Comparison of ENCODE assay signal across 21 mouse cellular contexts in the genomic region with DNA sequence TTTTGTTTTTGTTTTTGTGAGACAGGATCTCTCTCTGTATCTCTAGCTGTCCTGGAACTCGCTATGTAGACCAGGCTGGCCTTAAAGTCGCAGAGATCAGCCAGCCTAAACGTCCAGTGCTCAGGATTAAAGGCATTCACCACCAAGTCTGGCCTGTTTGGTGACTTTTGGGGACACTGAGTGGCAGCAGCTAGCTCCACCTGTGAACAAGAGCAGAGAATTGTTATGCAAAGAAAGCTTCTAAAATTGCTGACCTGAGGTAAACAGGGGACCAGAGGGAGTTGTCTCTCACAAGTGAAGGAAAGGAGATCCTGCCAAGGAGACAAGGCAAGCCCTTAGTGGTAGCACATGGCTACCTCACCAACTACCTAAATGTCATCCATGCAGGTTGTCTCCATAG. TPM values are rescaled to one million over a fixed set of nuclear protein-coding genes. Genes with fewer than 3 reads are reported as not detected.
DNase-seq lines count a peak whose midpoint lies in the region; ATAC-seq lines count a peak whose summit lies in the region.
"Had no signal": no experiment of that assay in that cellular context is flagged by ENCODE, and none has a peak within 500 bp of the region (broad histone marks: within the 10 kb centered on the region; RNA-seq: fewer than 3 reads in every experiment).

No protein-coding gene starts in this region.

- H3K27ac ChIP-seq in forebrain, embryonic 11.5 days (ENCODE audit: low read depth, low read length) = no peak overlapping the region
- no peak overlapping the region for H3K27ac ChIP-seq in forebrain, embryonic 15.5 days (replicated peaks)
- H3K27ac ChIP-seq in intestine, embryonic 14.5 days (ENCODE audit: low read depth) = no peak overlapping the region
- H3K27ac ChIP-seq in intestine, embryonic 15.5 days = no peak overlapping the region
- no peak overlapping the region for H3K27ac ChIP-seq in neural tube, embryonic 15.5 days (replicated peaks)
- no peak overlapping the region for H3K27ac ChIP-seq in limb, embryonic 10.5 days
- H3K27ac ChIP-seq: embryonic facial prominence, embryonic 12.5 days; forebrain, embryonic 13.5 days; heart, adult 2 months had no signal

- no peaks in the 10 kb centered on the region for H3K9me3 ChIP-seq in forebrain, embryonic 11.5 days (ENCODE audit: control insufficient read depth, low read length)
- no peaks in the 10 kb centered on the region for H3K9me3 ChIP-seq in forebrain, embryonic 15.5 days
- H3K9me3 ChIP-seq in intestine, embryonic 14.5 days (ENCODE audit: control insufficient read depth, low read length) = no peaks in the 10 kb centered on the region
- no peaks in the 10 kb centered on the region for H3K9me3 ChIP-seq in intestine, embryonic 15.5 days
- H3K9me3 ChIP-seq in neural tube, embryonic 15.5 days (replicated peaks) = no peaks in the 10 kb centered on the region
- H3K9me3 ChIP-seq in limb, embryonic 10.5 days (replicated peaks) = no peaks in the 10 kb centered on the region
- H3K9me3 ChIP-seq: embryonic facial prominence, embryonic 12.5 days; forebrain, embryonic 13.5 days; heart, embryonic 12.5 days; hindbrain, embryonic 13.5 days had no signal

- DNase-seq in forebrain, embryonic 11.5 days (ENCODE audit: low spot score) = peak; percentile 31
- peak; percentile 21 for DNase-seq in intestine, embryonic 14.5 days (ENCODE audit: low spot score)
- peak; percentile 9 for DNase-seq in neural tube, embryonic 10.5 days (ENCODE audit: extremely low spot score, low spot score)
- peak; percentile 11 for DNase-seq in limb, embryonic 10.5 days (ENCODE audit: low spot score)
- no peak for DNase-seq in cerebellum, postnatal 10 days
- DNase-seq: adrenal gland, adult 2 months; adrenal gland, postnatal 25 days; cerebellum, adult 2 months; cerebellum, postnatal 14 days; embryo, embryonic 11 days; gastrocnemius, postnatal 10 days; heart, postnatal 4 days had no signal

- no peak overlapping the region for H3K4me3 ChIP-seq in forebrain, embryonic 11.5 days (ENCODE audit: low read depth, low read length)
- no peak overlapping the region for H3K4me3 ChIP-seq in forebrain, embryonic 15.5 days
- no peak overlapping the region for H3K4me3 ChIP-seq in intestine, embryonic 14.5 days (ENCODE audit: low read depth, low read length)
- H3K4me3 ChIP-seq in intestine, embryonic 15.5 days (replicated peaks) = no peak overlapping the region
- H3K4me3 ChIP-seq in neural tube, embryonic 15.5 days (replicated peaks) = no peak overlapping the region
- no peak overlapping the region for H3K4me3 ChIP-seq in limb, embryonic 10.5 days
- H3K4me3 ChIP-seq: embryonic facial prominence, embryonic 12.5 days; forebrain, embryonic 13.5 days; heart, adult 2 months; heart, embryonic 12.5 days; hindbrain, embryonic 13.5 days had no signal

- no peaks in the 10 kb centered on the region for H3K27me3 ChIP-seq in forebrain, embryonic 11.5 days (ENCODE audit: control insufficient read depth, insufficient read depth, low read length)
- no peaks in the 10 kb centered on the region for H3K27me3 ChIP-seq in forebrain, embryonic 15.5 days
- H3K27me3 ChIP-seq in intestine, embryonic 14.5 days (replicated peaks; ENCODE audit: control insufficient read depth, insufficient read depth, low read length) = 0 out of 2 replicates have a peak, but pooled peaks cover 4% of the 10 kb centered on the region
- H3K27me3 ChIP-seq in intestine, embryonic 15.5 days (replicated peaks) = no peaks in the 10 kb centered on the region; the same call in 1 of the 2 replicates
- no peaks in the 10 kb centered on the region for H3K27me3 ChIP-seq in neural tube, embryonic 15.5 days (replicated peaks)
- no peaks in the 10 kb centered on the region for H3K27me3 ChIP-seq in limb, embryonic 10.5 days (ENCODE audit: low read depth, poor library complexity, severe bottlenecking)
- H3K27me3 ChIP-seq: embryonic facial prominence, embryonic 12.5 days; forebrain, embryonic 13.5 days; heart, embryonic 12.5 days; hindbrain, embryonic 13.5 days had no signal

- no peak overlapping the region for H3K4me2 ChIP-seq in forebrain, embryonic 11.5 days (ENCODE audit: low read depth, low read length, severe bottlenecking)
- H3K4me2 ChIP-seq in forebrain, embryonic 15.5 days (replicated peaks) = no peak overlapping the region
- H3K4me2 ChIP-seq in intestine, embryonic 14.5 days (ENCODE audit: low read length) = no peak overlapping the region
- no peak overlapping the region for H3K4me2 ChIP-seq in intestine, embryonic 15.5 days (replicated peaks)
- no peak overlapping the region for H3K4me2 ChIP-seq in neural tube, embryonic 15.5 days
- H3K4me2 ChIP-seq: embryonic facial prominence, embryonic 12.5 days; forebrain, embryonic 13.5 days; heart, embryonic 12.5 days; hindbrain, embryonic 13.5 days had no signal

- H3K9ac ChIP-seq in forebrain, embryonic 11.5 days (ENCODE audit: low read length) = no peak overlapping the region
- no peak overlapping the region for H3K9ac ChIP-seq in forebrain, embryonic 15.5 days (replicated peaks)
- no peak overlapping the region for H3K9ac ChIP-seq in intestine, embryonic 14.5 days (ENCODE audit: low read length)
- no peak overlapping the region for H3K9ac ChIP-seq in intestine, embryonic 15.5 days
- H3K9ac ChIP-seq in neural tube, embryonic 15.5 days (replicated peaks) = no peak overlapping the region
- H3K9ac ChIP-seq: embryonic facial prominence, embryonic 12.5 days; forebrain, embryonic 13.5 days; heart, embryonic 12.5 days; hindbrain, embryonic 13.5 days had no signal

- WGBS in forebrain, embryonic 11.5 days = 64% methylated on average over 3 of the region's 3 CpGs
- WGBS in forebrain, embryonic 15.5 days = 69% methylated on average over 3 of the region's 3 CpGs
- 73% methylated on average over 3 of the region's 3 CpGs for WGBS in intestine, embryonic 14.5 days
- WGBS in intestine, embryonic 15.5 days = 68% methylated on average over 3 of the region's 3 CpGs
- WGBS in neural tube, embryonic 15.5 days = 85% methylated on average over 3 of the region's 3 CpGs
- WGBS in limb, embryonic 10.5 days = 73% methylated on average over 3 of the region's 3 CpGs

- ATAC-seq in forebrain, embryonic 11.5 days (replicated peaks; ENCODE audit: low FRiP score) = no peak
- ATAC-seq in forebrain, embryonic 15.5 days (replicated peaks) = no peak
- no peak for ATAC-seq in intestine, embryonic 14.5 days (replicated peaks; ENCODE audit: low FRiP score, low TSS enrichment, low read depth)
- no peak for ATAC-seq in intestine, embryonic 15.5 days
- ATAC-seq in neural tube, embryonic 15.5 days (ENCODE audit: low FRiP score) = no peak
- ATAC-seq: forebrain, embryonic 13.5 days; intestine, postnatal 0 days had no signal

- no peaks in the 10 kb centered on the region for H3K36me3 ChIP-seq in forebrain, embryonic 11.5 days (ENCODE audit: control insufficient read depth, insufficient read depth, low read length)
- no peaks in the 10 kb centered on the region for H3K36me3 ChIP-seq in forebrain, embryonic 15.5 days
- H3K36me3 ChIP-seq in intestine, embryonic 14.5 days (ENCODE audit: control insufficient read depth, insufficient read depth, low read length) = no peaks in the 10 kb centered on the region
- no peaks in the 10 kb centered on the region for H3K36me3 ChIP-seq in intestine, embryonic 15.5 days
- H3K36me3 ChIP-seq in neural tube, embryonic 15.5 days = no peaks in the 10 kb centered on the region
- no peaks in the 10 kb centered on the region for H3K36me3 ChIP-seq in limb, embryonic 10.5 days
- H3K36me3 ChIP-seq: embryonic facial prominence, embryonic 12.5 days; hindbrain, embryonic 13.5 days had no signal

- H3K4me1 ChIP-seq in forebrain, embryonic 11.5 days (replicated peaks; ENCODE audit: control insufficient read depth, insufficient read depth, low read length) = peaks cover 14% of the 10 kb centered on the region
- H3K4me1 ChIP-seq in forebrain, embryonic 15.5 days = peaks cover 33% of the 10 kb centered on the region
- peaks cover 2% of the 10 kb centered on the region; the same call in 1 of the 2 replicates for H3K4me1 ChIP-seq in intestine, embryonic 14.5 days (replicated peaks; ENCODE audit: control insufficient read depth, insufficient read depth, low read length)
- H3K4me1 ChIP-seq in intestine, embryonic 15.5 days (replicated peaks) = peaks cover 10% of the 10 kb centered on the region; the same call in 1 of the 2 replicates
- peaks cover 33% of the 10 kb centered on the region for H3K4me1 ChIP-seq in neural tube, embryonic 15.5 days
- peaks cover 37% of the 10 kb centered on the region for H3K4me1 ChIP-seq in limb, embryonic 10.5 days

RNA-seq across cellular contexts. Expression of a gene that starts 12.5 kb away (rescaled TPM):
- 64.6 and 66.1 TPM in 2 replicates for polyA plus RNA-seq in forebrain, embryonic 11.5 days (2014; fragmentation: Nextera tagmentation; extraction: Ambion mirVana)
- 45.4 and 45.5 TPM in 2 replicates for polyA plus RNA-seq in forebrain, embryonic 15.5 days (2015; fragmentation: Nextera tagmentation; extraction: Ambion mirVana)
- 23.1 and 26.8 TPM in 2 replicates for polyA plus RNA-seq in intestine, embryonic 14.5 days (2014; fragmentation: Nextera tagmentation; extraction: Ambion mirVana)
- polyA plus RNA-seq in intestine, embryonic 15.5 days (2015; fragmentation: Nextera tagmentation; extraction: Ambion mirVana) = 12.6 and 13.0 TPM in 2 replicates
- 38.9 and 44.0 TPM in 2 replicates for polyA plus RNA-seq in neural tube, embryonic 15.5 days (2015; fragmentation: Nextera tagmentation; extraction: Ambion mirVana)
- polyA plus RNA-seq in limb, embryonic 10.5 days (2016; fragmentation: Nextera tagmentation; extraction: Ambion mirVana) = 23.9 and 24.2 TPM in 2 replicates

Comparison
In these comparisons a context has a peak if more than half of its experiments do, and no peak if none do; other contexts are left out.
1. DNase-seq: peak in forebrain, embryonic 11.5 days (single experiment), intestine, embryonic 14.5 days (single experiment), neural tube, embryonic 10.5 days (single experiment) and limb, embryonic 10.5 days (single experiment); none in cerebellum, postnatal 10 days (0 of 2).